Mouse (Mus musculus) midbrain, embryonic 14.5 days (tissue): ENCODE results near the gene Gm2075. TPM values are rescaled to one million over a fixed set of nuclear protein-coding genes. Genes with fewer than 3 reads are reported as not detected.

Experiments
- polyA plus RNA-seq: library from polyadenylated mRNA; unstranded; fragments of >200 nt; fragmentation: Nextera tagmentation; extraction: Ambion mirVana; gene quantifications from 2 replicates; pipeline ENCODE4 v1.2.1, GENCODE M21; 2014

The Gm2075 gene
- polyA plus RNA-seq, 1 experiment from 2014 or later, result not detected

Other genes starting within 250 kb of the Gm2075 start
- gene Gm21319, start 236.1 kb upstream of the Gm2075 start, polyA plus RNA-seq, result not detected in 2 replicates
- not detected in 2 replicates for gene Gm21936, start 216.3 kb upstream of the Gm2075 start, polyA plus RNA-seq
- not detected in 2 replicates for gene BB287469, start 195.3 kb upstream of the Gm2075 start, polyA plus RNA-seq
- not detected in 2 replicates for gene Gm2001, start 169.5 kb upstream of the Gm2075 start, polyA plus RNA-seq
- gene Gm2016, start 137.8 kb upstream of the Gm2075 start, polyA plus RNA-seq, result not detected in 2 replicates
- not detected in 2 replicates for gene Gm2022, start 116.5 kb upstream of the Gm2075 start, polyA plus RNA-seq
- gene Gm2035, start 92.0 kb upstream of the Gm2075 start, polyA plus RNA-seq, result not detected in 2 replicates
- gene Gm2042, start 57.8 kb upstream of the Gm2075 start, polyA plus RNA-seq, result not detected in 2 replicates
- gene Gm6803, start 6.9 kb downstream of the Gm2075 start, polyA plus RNA-seq, result not detected in 2 replicates
- gene Gm2056, start 15.2 kb downstream of the Gm2075 start, polyA plus RNA-seq, result not detected in 2 replicates
- gene Gm16368, start 71.8 kb downstream of the Gm2075 start, polyA plus RNA-seq, result not detected in 2 replicates
- not detected in 2 replicates for gene Gm10436, start 170.3 kb downstream of the Gm2075 start, polyA plus RNA-seq
- gene Gm8332, start 238.3 kb downstream of the Gm2075 start, polyA plus RNA-seq, result not detected in 2 replicates